Mouse (Mus musculus) embryonic facial prominence, embryonic 13.5 days (tissue): Measurements from ENCODE around the gene E2f3. TPM values are rescaled to one million over a fixed set of nuclear protein-coding genes. Genes with fewer than 3 reads are reported as not detected.

Source experiments
- ATAC-seq: fragments of 200-750 bp; cut with Nextera tagmentation; 2 replicates; pipeline ENCODE4 v1.8.0; 2017; ENCODE audit warnings: low read depth; ENCODE audit not compliant: insufficient number of reproducible peaks, insufficient read depth, low FRiP score, low TSS enrichment
- H3K27ac ChIP-seq: fragments of 300-500 bp; sonication (generic); 2 replicates; pipeline ENCODE4 v1.5.1; 2015; ENCODE audit warnings: moderate library complexity, mild to moderate bottlenecking, inconsistent platforms
- H3K27me3 ChIP-seq: fragments of 300-500 bp; sonication (generic); 2 replicates; pipeline ENCODE4 v1.6.1; 2015; ENCODE audit warnings: mild to moderate bottlenecking, inconsistent platforms
- H3K36me3 ChIP-seq: fragments of 300-500 bp; sonication (generic); 2 replicates; pipeline ENCODE4 v1.6.1; 2015; ENCODE audit warnings: mild to moderate bottlenecking, inconsistent platforms
- H3K4me1 ChIP-seq: fragments of 300-500 bp; sonication (generic); 2 replicates; pipeline ENCODE4 v1.6.1; 2015; ENCODE audit warnings: inconsistent platforms
- H3K4me2 ChIP-seq: fragments of 300-500 bp; sonication (generic); 2 replicates; pipeline ENCODE4 v1.6.1; 2015; ENCODE audit warnings: moderate library complexity, mild to moderate bottlenecking, inconsistent platforms
- H3K4me3 ChIP-seq: fragments of 300-500 bp; sonication (generic); 2 replicates; pipeline ENCODE4 v1.5.1; 2015; ENCODE audit warnings: mild to moderate bottlenecking, inconsistent platforms
- H3K9ac ChIP-seq: fragments of 300-500 bp; sonication (generic); 2 replicates; pipeline ENCODE4 v1.6.1; 2015; ENCODE audit warnings: mild to moderate bottlenecking, inconsistent platforms
- H3K9me3 ChIP-seq: fragments of 300-500 bp; sonication (generic); 2 replicates; pipeline ENCODE4 v1.6.1; 2016; ENCODE audit warnings: inconsistent platforms
- WGBS: fragments of 180-500 bp; shearing (Covaris S2); methylation state at CpG from one replicate; pipeline ENCODE4 v1.1.7; 2015; ENCODE audit warnings: mixed read lengths; 5-methylcytosine and 5-hydroxymethylcytosine counted together
- polyA plus RNA-seq: library from polyadenylated mRNA; unstranded; fragments of >200 nt; fragmentation: Nextera tagmentation; extraction: Ambion mirVana; gene quantifications from 2 replicates; pipeline ENCODE4 v1.2.1, GENCODE M21; 2015

E2f3 gene
- polyA plus RNA-seq, 1 experiment from 2014 or later = 13.1 TPM

DNA sequence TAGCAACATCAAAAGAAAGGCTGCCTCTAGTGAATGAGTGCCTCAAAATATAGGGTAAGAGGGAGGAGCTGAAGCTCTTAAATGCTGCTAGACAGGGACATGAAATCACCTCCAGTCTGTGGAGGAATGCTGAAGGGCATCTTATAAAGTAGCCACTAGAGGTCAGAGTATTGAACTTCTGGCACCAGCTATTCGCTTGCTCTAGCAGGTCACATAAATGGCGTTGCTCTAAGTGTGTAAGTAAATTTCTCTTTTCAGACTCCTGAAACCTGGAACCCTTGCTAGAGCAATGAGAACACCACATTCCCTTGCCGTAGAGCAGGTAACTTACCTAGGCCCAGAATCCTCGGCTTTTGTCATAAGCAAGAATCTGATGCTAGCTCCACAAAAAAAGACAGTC is 128.4 kb downstream of the E2f3 start:
- Histone ChIP-seq H3K9ac (no peak overlapping the region), H3K27me3 (no peaks in the 10 kb centered on the region), H3K4me3 (no peak overlapping the region), H3K36me3 (no peaks in the 10 kb centered on the region), H3K4me2 (no peak overlapping the region), H3K9me3 (no peaks in the 10 kb centered on the region), H3K27ac (no peak overlapping the region), H3K4me1 (peaks cover 9% of the 10 kb centered on the region)
- no peak for ATAC-seq
- WGBS = 16% methylated on average over 4 of the region's 4 CpGs

Other genes with a start within 250 kb of the E2f3 start
- 34.0 and 37.7 TPM in 2 replicates for gene Cdkal1, start 130.4 kb downstream of the E2f3 start, polyA plus RNA-seq
- 12.3 and 13.5 TPM in 2 replicates for gene Mboat1, start 150.4 kb upstream of the E2f3 start, polyA plus RNA-seq